Mouse (Mus musculus): ENCODE data around the gene Med21.

Med21 gene

DNA sequence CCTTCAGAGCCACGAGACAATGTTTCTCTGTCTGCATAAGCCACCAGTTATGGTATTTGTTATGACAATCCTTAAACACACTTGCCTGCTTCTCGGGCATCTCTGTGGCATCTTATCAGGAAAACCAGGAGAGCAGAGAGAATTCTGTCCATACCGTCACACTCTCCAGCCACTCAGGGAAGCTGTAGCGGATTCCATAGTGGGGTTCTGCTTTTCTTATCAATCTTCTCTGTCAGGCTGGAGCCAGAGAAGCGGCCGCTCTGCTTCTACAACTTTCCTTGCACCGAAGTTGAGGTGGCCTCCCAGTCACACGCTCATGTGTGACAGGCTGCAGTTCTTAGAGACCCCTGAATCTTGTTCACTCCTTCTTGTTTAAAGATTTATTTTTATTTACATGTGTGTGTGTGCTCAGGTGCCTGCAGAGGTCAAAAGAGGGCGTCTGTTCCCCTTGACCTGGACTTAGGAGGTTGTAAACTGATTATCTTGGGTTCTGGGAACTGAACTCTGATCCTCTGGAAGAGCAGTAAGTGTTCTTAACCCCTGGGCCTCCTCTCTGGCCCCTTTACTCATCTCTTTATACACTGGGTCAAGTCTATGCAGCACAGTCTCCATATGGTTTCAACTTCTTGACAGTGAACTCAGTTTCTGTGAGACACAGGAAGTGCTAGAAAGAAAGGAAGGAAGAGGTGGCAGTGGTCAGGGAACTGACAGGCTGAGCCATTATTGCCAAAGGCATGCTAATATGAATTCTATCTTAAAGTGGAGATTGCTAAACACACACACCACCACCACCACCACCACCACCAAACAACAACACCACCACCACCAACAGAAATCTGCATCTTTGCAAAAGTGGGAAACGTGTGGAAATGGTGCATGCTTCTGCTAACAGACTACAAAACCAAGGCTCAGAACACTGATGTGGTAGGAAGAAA lies 36.1 kb downstream of the Med21 start:
- no peak for DNase-seq (ENCODE audit: low spot score)

GRCm38 (mm10) chr6:146683881-146684280 lies 41.5 kb downstream of the Med21 start:
- DNase-seq (ENCODE audit: low spot score), result no peak

- no peak for DNase-seq (ENCODE audit: low spot score)
These were observed 43.5 kb downstream of the Med21 start for GRCm38 (mm10) chr6:146685781-146686308.

- DNase-seq (ENCODE audit: low spot score), result no peak
These were observed 44.3 kb downstream of the Med21 start for GRCm38 (mm10) chr6:146686463-146687196.

GRCm38 (mm10) chr6:146688010-146688409 lies 45.7 kb downstream of the Med21 start:
- no peak for DNase-seq (ENCODE audit: low spot score)

DNA sequence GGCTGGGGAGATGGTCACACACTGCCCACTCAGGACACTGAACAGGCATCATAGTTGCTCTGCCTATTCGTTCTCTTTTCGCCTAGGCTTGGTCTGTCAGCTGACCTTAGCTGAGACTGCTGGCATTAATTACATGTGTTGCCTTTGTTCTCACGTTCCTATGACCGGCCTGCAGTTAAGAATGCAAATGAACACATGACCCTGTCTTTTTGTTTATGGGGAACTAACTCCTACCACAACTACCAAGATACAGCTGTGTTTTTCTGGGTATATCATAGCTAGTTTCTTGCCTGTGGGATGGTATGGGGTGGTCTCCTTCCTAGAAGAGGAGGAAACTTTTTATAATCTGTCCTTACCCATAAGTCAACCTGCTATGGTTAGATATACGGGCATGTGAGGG lies 46.5 kb downstream of the Med21 start:
- no peak for DNase-seq (ENCODE audit: low spot score)

DNA sequence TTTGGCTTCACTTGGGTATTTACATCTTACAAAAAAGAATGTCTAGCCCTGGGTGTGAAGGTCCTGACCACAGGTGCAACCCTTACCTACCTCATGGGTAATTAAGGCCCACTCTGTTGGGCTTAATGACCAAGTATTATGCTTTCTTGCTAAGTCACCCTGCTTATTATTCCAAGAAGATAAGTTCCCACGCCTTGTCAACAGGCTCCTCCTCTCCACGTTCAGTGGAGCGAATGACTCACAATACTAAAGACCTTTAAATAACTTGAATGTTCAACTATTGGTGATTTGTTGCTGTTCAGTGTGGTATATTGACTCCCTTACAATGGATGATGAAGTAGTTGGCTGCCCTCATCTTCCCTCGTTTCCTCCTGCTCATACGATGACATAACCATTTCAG lies 55.4 kb downstream of the Med21 start:
- DNase-seq (ENCODE audit: low spot score), result no peak

- DNase-seq (ENCODE audit: low spot score), result no peak
These were observed 56.0 kb downstream of the Med21 start for GRCm38 (mm10) chr6:146698376-146698775.
